Mouse (Mus musculus) left cerebral cortex, adult 11 months (tissue): ENCODE data around the gene Gas2l3.

Source experiments
- DNase-seq: peaks from one replicate; pipeline ENCODE4 v3.0.0; 2022; ENCODE audit warnings: low spot score

Gene Gas2l3

GRCm38 (mm10) chr10:89443623-89444151 is at the start of gene Gas2l3:
Gene Gas2l3, minus strand, starts transcription at chr10:89443967.
- DNase-seq, result peak; percentile 43

GRCm38 (mm10) chr10:89491321-89491720 is 47.6 kb upstream of the Gas2l3 start:
- no peak for DNase-seq

DNA sequence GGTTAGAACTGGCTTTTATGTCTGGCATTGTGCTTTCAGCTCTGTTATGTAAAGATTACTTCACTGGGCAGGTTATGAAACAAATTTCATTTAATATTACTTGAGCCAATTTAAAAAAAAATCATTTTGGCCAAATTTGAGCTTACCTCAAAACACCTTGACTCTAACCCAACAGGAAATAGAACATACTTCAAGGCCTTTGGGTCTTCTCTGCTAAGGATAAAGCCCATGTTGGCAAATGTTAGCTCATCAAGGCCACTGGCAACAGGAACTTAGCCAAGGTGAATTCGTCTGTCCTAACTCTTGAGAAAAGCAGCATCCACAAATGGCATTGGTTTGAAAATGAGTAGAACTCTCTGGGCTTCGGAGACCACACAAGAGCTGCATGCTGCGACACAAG is 46.5 kb upstream of the Gas2l3 start:
- DNase-seq, result no peak

DNA sequence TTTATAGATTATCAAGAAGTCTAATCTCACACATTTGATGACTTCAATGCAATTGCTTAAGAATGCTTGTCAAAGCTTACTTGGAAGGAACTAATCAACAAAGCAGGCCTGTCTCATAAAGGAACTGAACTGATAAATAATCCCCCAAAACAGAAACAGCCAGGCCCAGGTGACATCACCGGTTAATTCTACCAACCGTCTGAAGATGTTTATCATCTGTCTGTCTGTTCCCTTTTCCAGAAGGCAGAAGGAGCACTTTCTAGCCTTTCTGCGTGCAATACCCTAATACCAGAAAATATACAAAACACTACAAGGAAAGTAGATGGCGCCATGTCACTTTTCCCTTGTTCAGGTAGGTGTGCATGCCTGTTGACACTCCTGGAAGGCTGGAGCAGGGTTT is 45.7 kb upstream of the Gas2l3 start:
- DNase-seq, result no peak

GRCm38 (mm10) chr10:89486995-89487742 is 43.4 kb upstream of the Gas2l3 start:
- DNase-seq, result no peak

DNA sequence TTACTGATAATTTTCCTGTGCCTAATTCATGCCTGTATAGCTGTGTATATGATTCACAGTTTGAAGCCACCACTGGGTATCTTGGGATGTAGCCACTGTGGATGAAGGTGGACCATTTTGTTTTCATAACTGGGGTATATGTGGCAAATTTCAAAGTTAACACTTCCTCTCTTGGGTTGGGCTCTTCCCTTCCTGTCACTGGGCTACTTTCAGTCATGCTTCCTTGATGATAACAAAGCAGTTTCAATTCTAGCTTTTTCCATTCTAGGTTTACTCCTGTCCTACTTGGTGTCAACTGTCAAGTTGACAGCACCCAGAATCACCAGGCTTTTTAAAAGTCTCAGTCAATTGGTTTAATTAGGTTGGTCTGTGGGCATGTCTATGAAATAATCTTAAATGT is 41.1 kb upstream of the Gas2l3 start:
- DNase-seq, result no peak

GRCm38 (mm10) chr10:89483812-89484602 is 40.2 kb upstream of the Gas2l3 start:
- no peak for DNase-seq

- DNase-seq, result no peak
Measured at GRCm38 (mm10) chr10:89483113-89483512, 39.3 kb upstream of the Gas2l3 start.

- DNase-seq, result no peak
Measured at GRCm38 (mm10) chr10:89482142-89482681, 38.4 kb upstream of the Gas2l3 start.

- DNase-seq, result no peak
Measured at GRCm38 (mm10) chr10:89481638-89482037, 37.9 kb upstream of the Gas2l3 start.

DNA sequence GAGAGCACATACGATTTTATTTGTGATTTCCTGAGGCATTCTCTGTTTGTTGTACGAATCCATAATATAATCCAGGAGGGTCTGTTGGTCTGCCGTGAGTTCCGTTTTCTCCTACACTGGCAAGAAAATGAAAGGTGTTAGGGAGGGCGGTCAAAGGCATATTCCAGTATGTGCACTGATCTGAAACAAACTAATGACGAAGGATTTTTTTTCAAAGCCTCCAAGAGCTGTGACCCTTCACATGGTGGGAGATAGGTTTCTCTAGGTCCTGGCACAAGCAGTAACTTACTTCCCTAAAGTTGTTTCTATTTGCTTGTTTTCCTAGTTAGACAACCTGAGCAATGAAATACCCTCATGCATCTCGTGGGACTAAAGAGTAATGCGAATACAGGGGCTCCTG is 35.0 kb upstream of the Gas2l3 start:
- DNase-seq, result no peak

GRCm38 (mm10) chr10:89470596-89471353 is 27.0 kb upstream of the Gas2l3 start:
- no peak for DNase-seq

DNA sequence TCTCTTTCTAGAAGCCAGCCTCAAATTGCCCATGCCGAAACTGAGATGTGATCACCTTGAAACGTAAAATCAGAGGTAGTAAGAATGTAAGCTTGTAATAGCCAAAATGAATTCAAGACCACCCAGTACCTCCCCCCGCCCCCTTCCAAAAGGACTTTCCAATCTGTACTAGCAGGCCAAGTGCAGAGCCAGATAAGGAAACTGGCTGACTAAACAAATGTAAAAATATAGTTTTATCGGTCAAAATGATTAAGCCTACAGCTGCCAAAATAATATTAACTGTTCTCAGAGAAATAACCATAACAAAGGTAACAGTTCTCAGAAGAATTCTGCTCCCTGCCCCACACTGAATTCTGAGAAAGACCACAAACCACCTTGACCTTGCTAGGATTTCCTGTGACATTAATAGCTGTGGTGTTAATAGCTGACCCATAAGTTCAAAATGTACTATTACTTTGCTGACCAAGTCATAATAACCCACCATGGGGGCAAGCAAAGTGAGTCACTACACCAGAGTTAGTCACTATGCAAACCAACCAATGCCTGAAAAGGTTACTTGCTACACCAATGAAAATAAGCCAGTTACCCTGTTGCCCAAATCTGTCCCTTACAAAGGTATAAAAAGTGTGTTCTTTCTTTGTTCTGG is 21.1 kb upstream of the Gas2l3 start:
- no peak for DNase-seq

DNA sequence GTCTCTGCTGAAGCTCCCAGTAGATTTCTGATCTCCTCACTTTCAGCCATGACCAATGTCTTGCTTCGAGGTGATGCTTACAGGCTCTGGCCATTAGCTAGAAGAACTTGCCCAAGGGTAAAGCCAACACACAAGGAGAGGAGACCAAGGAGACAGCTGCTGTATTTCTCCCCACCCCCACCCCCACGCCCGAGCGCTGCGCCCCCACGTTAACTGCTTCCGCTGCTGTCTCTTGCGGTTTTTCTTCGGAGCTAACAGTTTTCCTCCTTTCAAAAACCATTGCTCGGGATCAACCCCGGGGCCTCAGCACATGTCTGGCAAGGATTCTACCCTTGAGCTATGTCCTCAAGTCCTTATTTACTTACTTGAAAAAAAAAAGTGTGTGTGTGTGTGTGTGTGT is 19.1 kb upstream of the Gas2l3 start:
- no peak for DNase-seq

GRCm38 (mm10) chr10:89461856-89462507 is 18.2 kb upstream of the Gas2l3 start:
- peak; percentile 77 for DNase-seq

DNA sequence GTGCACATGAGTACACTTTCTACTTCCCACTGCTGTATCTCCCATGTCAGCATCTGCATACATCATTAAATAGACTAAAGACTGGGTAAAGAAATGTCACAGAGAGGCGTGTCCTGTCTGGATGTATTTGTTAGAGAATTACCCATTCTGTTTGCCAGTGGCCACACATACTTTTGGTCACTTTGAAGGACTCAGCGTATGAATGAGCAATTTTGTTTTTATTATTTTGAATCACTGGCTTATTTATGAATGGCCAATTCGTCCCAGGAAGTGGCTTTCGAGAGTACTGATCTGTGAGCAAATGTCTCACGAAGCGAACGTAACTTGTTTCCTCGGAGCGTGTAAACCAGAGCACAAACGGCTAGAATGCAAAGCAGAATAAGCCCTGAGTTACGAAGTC is 17.2 kb upstream of the Gas2l3 start:
- no peak for DNase-seq

DNA sequence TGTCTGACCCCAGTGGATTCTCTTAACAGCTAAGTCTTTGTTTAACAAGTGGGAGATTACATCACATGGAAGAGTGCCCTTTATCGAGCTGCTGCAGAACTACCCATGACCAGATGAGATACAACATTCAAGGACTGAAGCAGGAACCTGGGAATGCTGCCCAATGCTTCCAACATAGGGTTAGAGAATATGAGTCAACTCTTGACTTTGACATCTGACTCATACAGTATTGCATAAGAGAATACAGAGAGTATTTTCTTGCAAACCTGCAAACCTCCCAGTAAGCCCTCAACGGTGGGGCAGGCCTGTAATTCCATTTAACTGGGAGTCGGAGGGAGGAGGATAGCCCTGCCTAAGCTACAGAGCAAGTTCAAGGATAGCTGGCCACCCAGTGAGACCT is 15.0 kb upstream of the Gas2l3 start:
- DNase-seq, result no peak

DNA sequence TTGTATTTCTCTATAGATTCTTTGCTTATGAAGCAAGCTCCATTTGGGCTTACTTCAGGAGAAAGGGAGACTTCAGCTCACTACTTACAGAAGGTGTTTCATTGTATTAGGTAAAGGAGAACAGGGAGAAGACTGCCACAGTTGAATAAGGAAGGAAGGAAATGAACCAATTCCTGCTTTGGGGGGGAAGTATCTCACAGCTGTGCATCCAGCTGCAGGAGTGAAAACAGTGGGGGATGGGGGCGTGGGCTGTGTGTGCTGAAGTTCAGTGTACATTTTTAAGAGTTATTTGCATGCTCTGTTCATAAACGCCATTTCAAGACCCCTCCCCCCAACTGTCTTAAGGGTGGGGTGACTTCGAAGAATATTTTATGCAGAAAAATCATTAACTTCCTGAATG is 10.0 kb upstream of the Gas2l3 start:
- no peak for DNase-seq

DNA sequence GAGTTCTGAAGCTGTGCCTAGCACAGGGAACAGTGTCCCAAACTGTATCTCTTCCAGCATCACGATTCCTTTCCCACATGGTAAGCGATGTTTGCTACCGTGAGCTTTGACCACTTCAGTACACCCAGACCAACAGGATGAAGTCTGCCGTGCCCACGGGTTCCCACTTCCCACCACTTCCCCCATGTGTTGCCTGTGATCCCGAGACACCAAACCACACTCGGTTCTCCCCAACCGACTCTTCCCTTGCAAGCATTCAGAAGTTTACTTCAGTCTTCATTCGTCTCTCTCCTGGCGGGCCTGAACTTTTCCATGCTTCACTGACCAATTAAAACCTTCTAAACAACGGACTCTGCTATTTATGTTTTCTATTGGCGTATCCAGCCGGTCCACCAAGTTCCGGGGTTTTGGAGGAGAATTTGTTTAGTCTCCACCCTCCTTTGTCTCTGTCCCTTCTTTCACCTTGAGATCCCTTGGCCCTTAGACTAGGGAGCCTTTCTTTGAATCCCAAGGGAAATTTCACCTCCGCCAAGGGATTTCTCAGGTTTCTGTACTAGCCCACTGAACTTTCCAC is 9.4 kb upstream of the Gas2l3 start:
- DNase-seq, result no peak

- no peak for DNase-seq
Measured at GRCm38 (mm10) chr10:89450411-89450810, 6.6 kb upstream of the Gas2l3 start.

DNA sequence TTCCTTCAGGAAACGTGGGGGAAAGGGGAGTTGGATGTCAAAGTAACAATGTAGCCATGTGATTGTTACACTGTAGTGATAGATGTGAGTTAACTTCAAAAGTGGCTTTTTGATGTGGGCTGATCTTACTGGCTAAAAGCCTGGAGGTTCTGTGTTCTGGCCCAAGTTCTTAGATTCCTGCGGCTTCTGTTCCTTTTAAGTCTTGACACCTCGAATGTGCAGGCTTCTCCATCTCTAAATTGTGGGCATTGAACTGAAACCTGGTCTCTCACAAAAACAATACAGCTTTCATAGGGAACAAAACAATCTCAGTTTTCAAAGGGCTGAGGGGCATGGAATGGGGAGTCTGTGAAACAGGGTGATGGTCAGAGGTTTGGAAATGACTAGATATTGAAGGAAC is 614 bp upstream of the Gas2l3 start:
- DNase-seq, result no peak
